Mouse (Mus musculus): ENCODE data around the gene Rerg. TPM values are rescaled to one million over a fixed set of nuclear protein-coding genes. Genes with fewer than 3 reads are reported as not detected.

Rerg gene
- total RNA-seq, 1 experiment: 1.1 TPM

GRCm38 (mm10) chr6:137162481-137162880 is 7.8 kb downstream of the Rerg start:
- Histone ChIP-seq H3K36me3 (ENCODE audit: control insufficient read depth, insufficient read depth, low read length, poor library complexity, severe bottlenecking) (no peaks in the 10 kb centered on the region), H3K9me3 (ENCODE audit: control insufficient read depth, insufficient read depth, low read depth, low read length) (no peaks in the 10 kb centered on the region), H3K4me3 (ENCODE audit: insufficient read depth in 1 of 2, low read depth in 1 of 2, low read length in 2 of 2, poor library complexity in 1 of 2, severe bottlenecking in 1 of 2) (no peak overlapping the region), H3K9ac (ENCODE audit: insufficient read depth, low read depth, low read length, poor library complexity, severe bottlenecking) (no peak overlapping the region), H3K4me1 (ENCODE audit: control insufficient read depth in 2 of 2, insufficient read depth in 2 of 2, low read length in 2 of 2, poor library complexity in 1 of 2) (peaks cover 0 to 18% of the 10 kb centered on the region in 2 experiments; a peak in 2 of 4 replicates), H3K27ac (ENCODE audit: insufficient read depth, low read depth, low read length, poor library complexity, severe bottlenecking) (no peak overlapping the region)
- in situ Hi-C loops (cut with MboI; ENCODE audit: low sequenced_read_pairs in 2 of 2, unreplicated experiment in 2 of 2): no loop called here
- TF ChIP-seq MAFK (IDR thresholded peaks at IDR 0.05; ENCODE audit: insufficient read depth, low read depth, low read length) (no peak), ZC3H11A (IDR thresholded peaks at IDR 0.05; ENCODE audit: borderline replicate concordance, low read depth, low read length) (no peak), ZNF384 (IDR thresholded peaks at IDR 0.05; ENCODE audit: low read depth, low read length) (no peak), HCFC1 (IDR thresholded peaks at IDR 0.05; ENCODE audit: borderline replicate concordance, insufficient read depth, low read length) (no peak), CHD2 (IDR thresholded peaks at IDR 0.05; ENCODE audit: low read depth, low read length) (no peak)
- DNase-seq (ENCODE audit: low read depth, low spot score): no peak

GRCm38 (mm10) chr6:137161491-137162088 is 8.7 kb downstream of the Rerg start:
- no peak overlapping the region for H3K27ac ChIP-seq (ENCODE audit: insufficient read depth, low read depth, low read length, poor library complexity, severe bottlenecking)
- H3K9ac ChIP-seq (ENCODE audit: insufficient read depth, low read depth, low read length, poor library complexity, severe bottlenecking): no peak overlapping the region
- no peak for DNase-seq (ENCODE audit: low read depth, low spot score)
- peaks cover 0 to 18% of the 10 kb centered on the region in 2 experiments; a peak in 2 of 4 replicates for H3K4me1 ChIP-seq (ENCODE audit: control insufficient read depth in 2 of 2, insufficient read depth in 2 of 2, low read length in 2 of 2, poor library complexity in 1 of 2)
- no peaks in the 10 kb centered on the region for H3K36me3 ChIP-seq (ENCODE audit: control insufficient read depth, insufficient read depth, low read length, poor library complexity, severe bottlenecking)
- in situ Hi-C loops (cut with MboI; ENCODE audit: low sequenced_read_pairs in 2 of 2, unreplicated experiment in 2 of 2): no loop called here
- TF ChIP-seq HCFC1 (IDR thresholded peaks at IDR 0.05; ENCODE audit: borderline replicate concordance, insufficient read depth, low read length) (no peak), CHD2 (IDR thresholded peaks at IDR 0.05; ENCODE audit: low read depth, low read length) (no peak), ZC3H11A (IDR thresholded peaks at IDR 0.05; ENCODE audit: borderline replicate concordance, low read depth, low read length) (no peak)
- no peaks in the 10 kb centered on the region for H3K9me3 ChIP-seq (ENCODE audit: control insufficient read depth, insufficient read depth, low read depth, low read length)
- H3K4me3 ChIP-seq (ENCODE audit: insufficient read depth in 1 of 2, low read depth in 1 of 2, low read length in 2 of 2, poor library complexity in 1 of 2, severe bottlenecking in 1 of 2): no peak overlapping the region

GRCm38 (mm10) chr6:137159372-137159926 is 10.8 kb downstream of the Rerg start:
- no peak for DNase-seq (ENCODE audit: low read depth, low spot score)
- Histone ChIP-seq H3K4me1 (ENCODE audit: control insufficient read depth in 2 of 2, insufficient read depth in 2 of 2, low read length in 2 of 2, poor library complexity in 1 of 2) (peaks cover 0 to 20% of the 10 kb centered on the region in 2 experiments; a peak in 2 of 4 replicates), H3K9me3 (ENCODE audit: control insufficient read depth, insufficient read depth, low read depth, low read length) (no peaks in the 10 kb centered on the region), H3K9ac (ENCODE audit: insufficient read depth, low read depth, low read length, poor library complexity, severe bottlenecking) (no peak overlapping the region), H3K4me3 (ENCODE audit: insufficient read depth in 1 of 2, low read depth in 1 of 2, low read length in 2 of 2, poor library complexity in 1 of 2, severe bottlenecking in 1 of 2) (no peak overlapping the region), H3K27ac (ENCODE audit: insufficient read depth, low read depth, low read length, poor library complexity, severe bottlenecking) (no peak overlapping the region), H3K36me3 (ENCODE audit: control insufficient read depth, insufficient read depth, low read length, poor library complexity, severe bottlenecking) (no peaks in the 10 kb centered on the region)
- in situ Hi-C loops (cut with MboI; ENCODE audit: low sequenced_read_pairs in 2 of 2, unreplicated experiment in 2 of 2): no loop called here
- TF ChIP-seq HCFC1 (IDR thresholded peaks at IDR 0.05; ENCODE audit: borderline replicate concordance, insufficient read depth, low read length): no peak
- TF ChIP-seq ZC3H11A (IDR thresholded peaks at IDR 0.05; ENCODE audit: borderline replicate concordance, low read depth, low read length): no peak
- TF ChIP-seq ZNF384 (IDR thresholded peaks at IDR 0.05; ENCODE audit: low read depth, low read length): 0 out of 2 replicates have a peak, but pooled peaks have one; percentile 26
- TF ChIP-seq CHD2 (IDR thresholded peaks at IDR 0.05; ENCODE audit: low read depth, low read length): no peak
- TF ChIP-seq MAFK (IDR thresholded peaks at IDR 0.05; ENCODE audit: insufficient read depth, low read depth, low read length): no peak

GRCm38 (mm10) chr6:137156437-137157219 is 13.7 kb downstream of the Rerg start:
- no peak overlapping the region for H3K27ac ChIP-seq (ENCODE audit: insufficient read depth, low read depth, low read length, poor library complexity, severe bottlenecking)
- peaks cover 0 to 12% of the 10 kb centered on the region in 2 experiments; a peak in 1 of 4 replicates for H3K4me1 ChIP-seq (ENCODE audit: control insufficient read depth in 2 of 2, insufficient read depth in 2 of 2, low read length in 2 of 2, poor library complexity in 1 of 2)
- no peak overlapping the region for H3K4me3 ChIP-seq (ENCODE audit: insufficient read depth in 1 of 2, low read depth in 1 of 2, low read length in 2 of 2, poor library complexity in 1 of 2, severe bottlenecking in 1 of 2)
- DNase-seq (ENCODE audit: low read depth, low spot score): no peak
- in situ Hi-C loops (cut with MboI; ENCODE audit: low sequenced_read_pairs in 2 of 2, unreplicated experiment in 2 of 2): no loop called here
- no peaks in the 10 kb centered on the region for H3K36me3 ChIP-seq (ENCODE audit: control insufficient read depth, insufficient read depth, low read length, poor library complexity, severe bottlenecking)
- TF ChIP-seq CHD2 (IDR thresholded peaks at IDR 0.05; ENCODE audit: low read depth, low read length) (no peak), MAFK (IDR thresholded peaks at IDR 0.05; ENCODE audit: insufficient read depth, low read depth, low read length) (no peak), ZC3H11A (IDR thresholded peaks at IDR 0.05; ENCODE audit: borderline replicate concordance, low read depth, low read length) (no peak), HCFC1 (IDR thresholded peaks at IDR 0.05; ENCODE audit: borderline replicate concordance, insufficient read depth, low read length) (no peak), ZNF384 (IDR thresholded peaks at IDR 0.05; ENCODE audit: low read depth, low read length) (no peak)
- H3K9me3 ChIP-seq (ENCODE audit: control insufficient read depth, insufficient read depth, low read depth, low read length): no peaks in the 10 kb centered on the region
- H3K9ac ChIP-seq (ENCODE audit: insufficient read depth, low read depth, low read length, poor library complexity, severe bottlenecking): no peak overlapping the region
